Mouse (Mus musculus): Measurements from ENCODE around the gene Rictor. TPM values are rescaled to one million over a fixed set of nuclear protein-coding genes. Genes with fewer than 3 reads are reported as not detected.

Rictor gene
- total and polyA plus RNA-seq, 3 experiments: 10.3 to 10.6 TPM; not detected in 1

DNA sequence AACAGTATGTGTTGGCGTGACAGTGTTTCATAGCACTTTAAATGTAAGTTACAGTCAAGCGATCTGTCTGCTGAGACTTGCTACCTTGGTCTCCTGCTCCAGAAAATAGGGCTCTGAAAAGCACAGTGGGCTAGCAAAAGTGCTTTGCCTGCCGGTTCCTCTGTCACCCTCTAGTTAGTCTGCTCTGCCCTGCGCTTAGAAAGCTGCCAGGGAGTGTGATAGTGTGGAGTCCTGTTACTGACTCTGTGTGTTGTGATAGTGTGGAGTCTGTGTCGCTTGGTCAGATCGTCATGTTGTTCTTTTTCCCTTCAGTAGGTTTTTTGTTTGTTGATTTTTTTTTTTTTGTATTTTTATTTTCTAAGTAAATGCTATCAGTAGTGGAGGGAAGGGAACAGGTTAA, 7.1 kb downstream of the Rictor start:
- Histone ChIP-seq H3K4me3 (ENCODE audit: control insufficient read depth in 1 of 2, insufficient read depth in 1 of 2, low read depth in 2 of 2, low read length in 2 of 2) (no peak overlapping the region), H3K9ac (ENCODE audit: control insufficient read depth, low read depth, low read length, poor library complexity, severe bottlenecking) (no peak overlapping the region), H3K27me3 (ENCODE audit: control insufficient read depth in 1 of 2, insufficient read depth in 2 of 2, low read length in 2 of 2) (no peaks in the 10 kb centered on the region), H3K36me3 (ENCODE audit: control insufficient read depth in 1 of 2, insufficient read depth in 2 of 2, low read length in 2 of 2) (peaks cover 11 to 48% of the 10 kb centered on the region in 2 experiments), H3K9me3 (replicated peaks; ENCODE audit: insufficient read depth, low read length) (no peaks in the 10 kb centered on the region), H3K79me2 (ENCODE audit: control insufficient read depth, insufficient read depth, low read length, poor library complexity) (peaks cover 81% of the 10 kb centered on the region), H3K4me1 (ENCODE audit: control insufficient read depth in 1 of 2, insufficient read depth in 2 of 2, low read length in 2 of 2) (peaks cover 20 to 28% of the 10 kb centered on the region in 2 experiments), H3K27ac (ENCODE audit: control insufficient read depth, low read depth, low read length) (no peak overlapping the region)
- TF ChIP-seq BHLHE40 (IDR thresholded peaks at IDR 0.05; ENCODE audit: borderline replicate concordance, low read depth, low read length) (no peak), MAX (IDR thresholded peaks at IDR 0.05; ENCODE audit: low read length) (no peak), CHD1 (IDR thresholded peaks at IDR 0.05; ENCODE audit: low read depth, low read length) (no peak), SIN3A (IDR thresholded peaks at IDR 0.05; ENCODE audit: low read length) (no peak), CTCF (IDR thresholded peaks at IDR 0.05 in 2 of 3, conservative IDR thresholded peaks at IDR 0.05 in 1 of 3; ENCODE audit: control insufficient read depth in 1 of 3, insufficient read depth in 1 of 3, low read depth in 2 of 3, low read length in 3 of 3, poor library complexity in 1 of 3, severe bottlenecking in 1 of 3) (no peak)
- no peak for DNase-seq (ENCODE audit: low read depth, low spot score)

DNA sequence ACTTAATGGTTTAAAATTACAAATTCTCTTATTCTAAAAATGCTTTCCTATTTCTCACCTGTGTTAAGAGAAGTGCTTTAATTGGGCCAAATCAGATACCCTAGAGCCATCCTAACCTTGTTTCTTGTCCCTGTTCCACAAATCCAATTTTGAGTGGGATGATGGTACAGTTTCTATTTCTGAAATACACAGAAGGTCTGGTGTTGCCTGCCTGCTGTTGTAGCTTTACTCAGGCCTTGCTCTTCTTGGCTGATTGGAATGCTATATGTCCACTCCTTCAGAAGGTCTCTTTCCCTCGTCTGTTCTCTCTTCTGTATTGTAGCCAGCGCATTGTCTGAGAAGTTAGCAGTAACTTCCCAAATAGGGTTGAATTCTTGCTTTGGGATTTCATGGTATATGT, 13.2 kb downstream of the Rictor start:
- H3K9me3 ChIP-seq (replicated peaks; ENCODE audit: insufficient read depth, low read length): no peaks in the 10 kb centered on the region
- peaks cover 20 to 28% of the 10 kb centered on the region in 2 experiments for H3K4me1 ChIP-seq (ENCODE audit: control insufficient read depth in 1 of 2, insufficient read depth in 2 of 2, low read length in 2 of 2)
- DNase-seq (ENCODE audit: low read depth, low spot score): no peak
- no peak overlapping the region for H3K9ac ChIP-seq (ENCODE audit: control insufficient read depth, low read depth, low read length, poor library complexity, severe bottlenecking)
- H3K4me3 ChIP-seq (ENCODE audit: control insufficient read depth in 1 of 2, insufficient read depth in 1 of 2, low read depth in 2 of 2, low read length in 2 of 2): no peak overlapping the region
- peaks cover 59% of the 10 kb centered on the region for H3K79me2 ChIP-seq (ENCODE audit: control insufficient read depth, insufficient read depth, low read length, poor library complexity)
- TF ChIP-seq MYC (IDR thresholded peaks at IDR 0.05; ENCODE audit: low read depth, low read length) (no peak), ZKSCAN1 (IDR thresholded peaks at IDR 0.05; ENCODE audit: low read depth, low read length) (no peak), RAD21 (IDR thresholded peaks at IDR 0.05; ENCODE audit: low read depth, low read length) (no peak), TCF12 (IDR thresholded peaks at IDR 0.05; ENCODE audit: low read depth, low read length) (no peak), CHD2 (IDR thresholded peaks at IDR 0.05; ENCODE audit: low read length) (no peak), CHD1 (IDR thresholded peaks at IDR 0.05; ENCODE audit: low read depth, low read length) (no peak)
- H3K27me3 ChIP-seq (ENCODE audit: control insufficient read depth in 1 of 2, insufficient read depth in 2 of 2, low read length in 2 of 2): no peaks in the 10 kb centered on the region
- H3K27ac ChIP-seq (ENCODE audit: control insufficient read depth, low read depth, low read length): no peak overlapping the region
- H3K36me3 ChIP-seq (ENCODE audit: control insufficient read depth in 1 of 2, insufficient read depth in 2 of 2, low read length in 2 of 2): peaks cover 7 to 37% of the 10 kb centered on the region in 2 experiments

DNA sequence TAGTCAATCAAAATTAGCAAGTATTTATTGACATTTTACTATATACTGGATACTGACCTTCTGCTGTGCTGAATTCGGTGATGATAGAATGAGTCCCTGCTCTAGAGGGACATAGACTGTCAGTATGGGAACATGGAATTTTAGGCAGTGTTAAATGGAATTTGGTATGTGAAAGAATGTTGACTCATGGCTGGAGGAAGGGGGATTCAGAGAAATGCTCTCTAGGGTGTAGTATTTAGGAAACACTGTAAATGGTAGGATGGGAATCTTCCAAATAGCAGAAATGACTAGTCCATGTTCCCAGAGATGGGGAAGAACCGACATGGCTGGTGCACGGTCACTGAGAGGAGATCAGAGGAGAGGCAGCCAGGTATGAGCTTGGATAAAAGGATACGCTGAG, 13.6 kb downstream of the Rictor start:
- H3K4me3 ChIP-seq (ENCODE audit: control insufficient read depth in 1 of 2, insufficient read depth in 1 of 2, low read depth in 2 of 2, low read length in 2 of 2): no peak overlapping the region

More for the DNA sequence above, 13.6 kb downstream of the Rictor start:
- Histone ChIP-seq H3K4me1 (ENCODE audit: control insufficient read depth in 1 of 2, insufficient read depth in 2 of 2, low read length in 2 of 2) (peaks cover 20 to 31% of the 10 kb centered on the region in 2 experiments), H3K9me3 (replicated peaks; ENCODE audit: insufficient read depth, low read length) (no peaks in the 10 kb centered on the region), H3K27ac (ENCODE audit: control insufficient read depth, low read depth, low read length) (no peak overlapping the region), H3K79me2 (ENCODE audit: control insufficient read depth, insufficient read depth, low read length, poor library complexity) (peaks cover 58% of the 10 kb centered on the region), H3K36me3 (ENCODE audit: control insufficient read depth in 1 of 2, insufficient read depth in 2 of 2, low read length in 2 of 2) (peaks cover 7 to 37% of the 10 kb centered on the region in 2 experiments), H3K9ac (ENCODE audit: control insufficient read depth, low read depth, low read length, poor library complexity, severe bottlenecking) (no peak overlapping the region), H3K27me3 (ENCODE audit: control insufficient read depth in 1 of 2, insufficient read depth in 2 of 2, low read length in 2 of 2) (no peaks in the 10 kb centered on the region)
- no peak for TF ChIP-seq POLR2A (IDR thresholded peaks at IDR 0.05; ENCODE audit: control insufficient read depth in 1 of 2, insufficient read depth in 1 of 2, low read depth in 1 of 2, low read length in 2 of 2, poor library complexity in 1 of 2)
- TF ChIP-seq ZKSCAN1 (IDR thresholded peaks at IDR 0.05; ENCODE audit: low read depth, low read length): no peak
- TF ChIP-seq KAT2A (conservative IDR thresholded peaks at IDR 0.05; ENCODE audit: low read depth, low read length): no peak
- no peak for TF ChIP-seq CHD2 (IDR thresholded peaks at IDR 0.05; ENCODE audit: low read length)
- no peak for TF ChIP-seq GATA1 (IDR thresholded peaks at IDR 0.05; ENCODE audit: low read depth, low read length)
- no peak for TF ChIP-seq RCOR1 (IDR thresholded peaks at IDR 0.05; ENCODE audit: low read depth, low read length)
- TF ChIP-seq RAD21 (IDR thresholded peaks at IDR 0.05; ENCODE audit: low read depth, low read length): no peak
- TF ChIP-seq ZMIZ1 (IDR thresholded peaks at IDR 0.05; ENCODE audit: low read depth, low read length): no peak
- no peak for TF ChIP-seq USF2 (IDR thresholded peaks at IDR 0.05; ENCODE audit: borderline replicate concordance in 1 of 2, insufficient read depth in 1 of 2, low read depth in 1 of 2, low read length in 2 of 2)
- TF ChIP-seq MAZ (IDR thresholded peaks at IDR 0.05; ENCODE audit: low read depth, low read length): no peak
- no peak for TF ChIP-seq NELFE (IDR thresholded peaks at IDR 0.05; ENCODE audit: low read depth, low read length)
- no peak for TF ChIP-seq TCF12 (IDR thresholded peaks at IDR 0.05; ENCODE audit: low read depth, low read length)
- no peak for TF ChIP-seq TAL1 (IDR thresholded peaks at IDR 0.05; ENCODE audit: low read length)
- TF ChIP-seq MYB (IDR thresholded peaks at IDR 0.05; ENCODE audit: low read depth, low read length): no peak
- TF ChIP-seq MYC (IDR thresholded peaks at IDR 0.05; ENCODE audit: low read depth, low read length): no peak
- no peak for DNase-seq (ENCODE audit: low read depth, low spot score)
